Mouse (Mus musculus): ENCODE measurements at regions not wholly inside any gene's neighbourhood (a gene's known extent, or its start where the extent isn't known, plus 50 kb on each side); places are given as distances from the start of the nearest gene placed in this dataset.

- ATAC-seq (replicated peaks; ENCODE audit: poor library complexity, severe bottlenecking): no peak
Observed at GRCm38 (mm10) chr15:62134308-62134707, 1211.5 kb upstream of the A1bg start.

GRCm38 (mm10) chr15:62132895-62133294 is 1210.1 kb upstream of the A1bg start:
- no peak for ATAC-seq (replicated peaks; ENCODE audit: poor library complexity, severe bottlenecking)

GRCm38 (mm10) chr15:62131686-62132085 is 1208.9 kb upstream of the A1bg start:
- no peak for ATAC-seq (replicated peaks; ENCODE audit: poor library complexity, severe bottlenecking)

- no peak; the same call in 1 of the 2 replicates for ATAC-seq (replicated peaks; ENCODE audit: poor library complexity, severe bottlenecking)
Observed at GRCm38 (mm10) chr15:62130530-62130929, 1207.7 kb upstream of the A1bg start.

- no peak for ATAC-seq (replicated peaks; ENCODE audit: poor library complexity, severe bottlenecking)
Observed at GRCm38 (mm10) chr15:62128546-62129212, 1205.9 kb upstream of the A1bg start.

- ATAC-seq (replicated peaks; ENCODE audit: poor library complexity, severe bottlenecking): peak; percentile 56
Observed at GRCm38 (mm10) chr15:62127602-62128158, 1204.9 kb upstream of the A1bg start.

- ATAC-seq (replicated peaks; ENCODE audit: poor library complexity, severe bottlenecking): no peak
Observed at GRCm38 (mm10) chr15:62125718-62126117, 1202.9 kb upstream of the A1bg start.

- no peak for ATAC-seq (replicated peaks; ENCODE audit: poor library complexity, severe bottlenecking)
Observed at GRCm38 (mm10) chr15:62123756-62124155, 1200.9 kb upstream of the A1bg start.

GRCm38 (mm10) chr15:62122265-62123023 is 1199.6 kb upstream of the A1bg start:
- no peak for ATAC-seq (replicated peaks; ENCODE audit: poor library complexity, severe bottlenecking)

GRCm38 (mm10) chr15:62121696-62122095 is 1198.9 kb upstream of the A1bg start:
- no peak for ATAC-seq (replicated peaks; ENCODE audit: poor library complexity, severe bottlenecking)

GRCm38 (mm10) chr15:62120735-62121134 is 1197.9 kb upstream of the A1bg start:
- ATAC-seq (replicated peaks; ENCODE audit: poor library complexity, severe bottlenecking): no peak

- no peak for ATAC-seq (replicated peaks; ENCODE audit: poor library complexity, severe bottlenecking)
Observed at GRCm38 (mm10) chr15:62118997-62119396, 1196.2 kb upstream of the A1bg start.

GRCm38 (mm10) chr15:62116184-62116583 is 1193.4 kb upstream of the A1bg start:
- ATAC-seq (replicated peaks; ENCODE audit: poor library complexity, severe bottlenecking): no peak

GRCm38 (mm10) chr15:62114815-62115214 is 1192.0 kb upstream of the A1bg start:
- ATAC-seq (replicated peaks; ENCODE audit: poor library complexity, severe bottlenecking): no peak

- no peak for ATAC-seq (replicated peaks; ENCODE audit: poor library complexity, severe bottlenecking)
Observed at GRCm38 (mm10) chr15:62112151-62112550, 1189.3 kb upstream of the A1bg start.

GRCm38 (mm10) chr15:62107976-62108375 is 1185.2 kb upstream of the A1bg start:
- ATAC-seq (replicated peaks; ENCODE audit: poor library complexity, severe bottlenecking): no peak

- peak; percentile 66 for ATAC-seq (replicated peaks; ENCODE audit: poor library complexity, severe bottlenecking)
Observed at GRCm38 (mm10) chr15:62106518-62106975, 1183.7 kb upstream of the A1bg start.

GRCm38 (mm10) chr15:62105483-62105882 is 1182.7 kb upstream of the A1bg start:
- no peak for ATAC-seq (replicated peaks; ENCODE audit: poor library complexity, severe bottlenecking)

- ATAC-seq (replicated peaks; ENCODE audit: poor library complexity, severe bottlenecking): peak; percentile 67
Observed at GRCm38 (mm10) chr15:62104653-62105052, 1181.8 kb upstream of the A1bg start.

GRCm38 (mm10) chr15:62099683-62100082 is 1176.9 kb upstream of the A1bg start:
- no peak for ATAC-seq (replicated peaks; ENCODE audit: poor library complexity, severe bottlenecking)

All from granulocyte monocyte progenitor cell, adult 5-6 weeks (primary cell).